Mouse (Mus musculus): ENCODE results near the gene Oscar.

The Oscar gene

DNA sequence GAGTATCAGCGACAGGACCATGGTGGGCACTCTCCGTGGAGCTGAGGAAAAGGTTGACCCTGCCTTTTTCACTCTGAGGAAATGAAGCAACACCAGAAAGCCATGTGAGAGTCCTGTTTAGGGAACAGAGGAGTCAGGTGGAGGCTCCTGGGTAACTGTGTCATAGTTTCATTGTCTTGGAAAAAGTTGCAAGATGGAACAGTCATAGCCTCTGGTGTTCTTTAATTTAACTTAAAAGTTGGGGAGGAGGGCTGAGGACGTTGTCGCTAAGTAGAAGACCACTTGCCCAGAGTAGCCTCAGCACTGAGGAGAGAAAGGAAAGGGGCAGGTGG, at the start of gene Oscar:
Gene Oscar (minus strand): TSS at position 101 of the 332 bp plus-strand sequence.
- DNase-seq (ENCODE audit: low spot score), result no peak

DNA sequence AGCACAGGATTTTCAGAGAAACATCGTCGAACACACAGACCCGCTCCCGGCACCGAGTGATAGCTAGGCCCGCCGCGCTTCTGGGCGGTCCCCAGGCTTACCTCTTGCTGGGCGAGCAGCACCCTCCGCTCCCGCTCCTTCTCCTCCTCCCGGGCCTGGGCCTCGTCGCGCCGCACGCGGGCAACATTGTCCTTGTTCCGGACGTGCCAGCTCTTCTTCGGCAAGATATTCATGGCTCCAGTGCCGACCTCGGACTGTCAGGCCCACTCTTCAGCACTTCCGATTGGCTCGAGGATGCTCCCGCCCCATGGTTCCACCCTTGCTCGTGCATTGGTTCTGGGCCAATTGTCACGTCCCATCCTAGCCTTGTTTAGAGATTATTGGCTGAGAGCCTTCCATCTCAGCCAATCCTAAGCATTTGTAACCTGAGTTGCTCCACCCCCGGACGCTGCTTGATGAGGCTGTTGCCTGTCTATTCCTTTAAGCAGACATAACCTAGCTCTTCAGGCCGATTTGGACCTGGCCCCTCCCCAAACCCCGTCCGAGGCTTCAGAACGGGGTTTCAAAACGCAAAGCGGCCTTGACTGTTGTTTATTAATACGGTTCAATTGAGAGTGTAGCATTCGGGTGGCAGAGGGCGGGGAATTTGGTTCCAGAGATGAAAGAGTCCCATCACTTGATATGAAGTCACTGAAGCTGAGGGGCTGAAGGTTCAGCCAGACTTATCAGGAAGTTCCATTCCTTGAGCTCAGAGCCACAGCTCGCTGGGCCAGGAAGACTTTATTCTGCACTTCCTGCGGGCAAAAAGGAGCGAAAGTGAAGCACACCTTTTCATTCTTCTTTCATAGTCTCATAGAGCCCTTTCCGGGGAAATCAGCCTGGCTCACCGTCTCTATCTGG, 49.5 kb upstream of the Oscar start, which contains the start of gene Leng1:
Gene Leng1 (minus strand): TSS at position 626 of the 900 bp plus-strand sequence.
- peak; percentile 97 for DNase-seq (ENCODE audit: low spot score)

- DNase-seq (ENCODE audit: low spot score), result no peak
Measured at GRCm38 (mm10) chr7:3664524-3665214, 48.7 kb upstream of the Oscar start.

- no peak for DNase-seq (ENCODE audit: low spot score)
Measured at GRCm38 (mm10) chr7:3658578-3658977, 42.6 kb upstream of the Oscar start.

GRCm38 (mm10) chr7:3656966-3657365, 41.0 kb upstream of the Oscar start:
- no peak for DNase-seq (ENCODE audit: low spot score)

- no peak for DNase-seq (ENCODE audit: low spot score)
Measured at GRCm38 (mm10) chr7:3646641-3647040, 30.7 kb upstream of the Oscar start.

DNA sequence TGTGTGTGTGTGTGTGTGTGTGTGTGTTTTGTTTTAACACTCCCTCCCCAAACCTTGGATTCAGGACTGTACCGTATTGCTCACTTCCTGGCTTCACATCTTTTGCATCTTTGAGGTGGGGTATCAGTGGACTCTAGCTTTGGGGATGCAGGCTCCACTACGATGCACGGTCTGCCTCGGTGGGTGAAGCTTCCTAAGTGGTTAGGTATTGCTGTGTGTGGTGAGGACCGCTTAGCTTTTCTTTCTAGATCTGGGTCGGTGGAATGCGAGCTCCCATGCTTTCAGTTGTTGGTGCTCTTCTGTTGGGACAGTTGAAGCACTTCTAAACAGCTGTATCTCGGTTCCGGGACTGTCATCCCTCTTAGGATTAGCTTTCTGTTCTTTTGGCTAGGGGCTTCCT, 30.2 kb upstream of the Oscar start:
- no peak for DNase-seq (ENCODE audit: low spot score)

- DNase-seq (ENCODE audit: low spot score), result peak; percentile 35
Measured at GRCm38 (mm10) chr7:3645488-3646025, 29.6 kb upstream of the Oscar start.

DNA sequence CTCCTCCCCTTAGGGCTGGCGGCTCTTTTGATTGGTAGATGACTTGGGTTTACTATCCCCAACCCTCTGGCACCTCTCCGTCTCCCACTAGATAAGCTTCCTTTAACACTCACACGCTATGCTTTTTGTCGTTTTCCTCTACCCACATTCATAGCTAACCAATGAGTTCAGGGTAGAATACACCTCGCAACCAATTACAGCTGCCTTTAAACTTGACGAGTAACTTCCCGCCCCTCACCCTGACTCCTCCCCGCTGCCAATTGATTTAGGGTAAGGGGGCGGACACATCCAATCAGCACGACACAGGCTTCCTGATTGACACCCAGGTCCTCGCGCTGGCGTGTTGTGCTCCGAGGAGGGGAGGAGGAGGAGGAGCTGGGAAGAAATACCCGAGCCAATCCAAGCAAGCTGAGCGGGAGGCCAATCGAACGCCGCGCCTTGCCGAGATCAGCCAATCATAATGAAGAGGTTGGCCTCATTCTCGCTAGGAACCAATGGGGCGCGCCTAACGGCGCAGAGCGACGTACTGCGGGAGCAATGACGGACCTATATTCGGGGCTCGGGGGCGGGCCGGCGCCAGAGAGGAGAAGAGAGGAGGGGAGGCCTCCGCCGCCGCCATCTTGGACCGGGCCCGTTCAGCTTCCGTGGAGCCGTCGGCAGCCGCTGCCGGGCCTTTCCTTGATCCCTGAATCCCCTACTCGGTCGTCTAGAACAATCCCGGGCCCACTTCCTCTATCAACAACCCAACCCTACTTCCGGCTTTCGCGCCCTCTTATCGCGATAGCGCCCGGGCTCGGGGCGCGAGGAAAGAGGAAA, 28.9 kb upstream of the Oscar start, which contains the start of gene Cnot3:
Gene Cnot3 (plus strand): TSS at position 597 of the 816 bp plus-strand sequence.
- DNase-seq (ENCODE audit: low spot score), result peak; percentile 100

DNA sequence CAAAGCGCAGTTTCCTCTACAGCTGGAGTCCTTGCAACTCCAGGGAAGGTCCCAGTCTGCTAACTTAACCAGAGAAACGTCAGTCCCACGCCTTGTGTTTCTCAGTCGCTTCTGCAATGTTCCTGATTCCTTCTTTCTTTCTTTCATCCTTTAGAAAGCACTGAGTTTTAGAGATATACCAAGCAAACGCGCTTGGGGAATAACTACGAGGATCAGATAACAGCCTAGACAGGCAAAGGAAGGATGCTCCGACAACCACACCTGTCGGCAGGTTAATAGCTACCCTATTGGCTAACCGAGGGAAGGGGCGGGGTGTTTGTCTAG, 28.4 kb upstream of the Oscar start:
- no peak for DNase-seq (ENCODE audit: low spot score)

- no peak for DNase-seq (ENCODE audit: low spot score)
Measured at GRCm38 (mm10) chr7:3643843-3644242, 27.9 kb upstream of the Oscar start.

DNA sequence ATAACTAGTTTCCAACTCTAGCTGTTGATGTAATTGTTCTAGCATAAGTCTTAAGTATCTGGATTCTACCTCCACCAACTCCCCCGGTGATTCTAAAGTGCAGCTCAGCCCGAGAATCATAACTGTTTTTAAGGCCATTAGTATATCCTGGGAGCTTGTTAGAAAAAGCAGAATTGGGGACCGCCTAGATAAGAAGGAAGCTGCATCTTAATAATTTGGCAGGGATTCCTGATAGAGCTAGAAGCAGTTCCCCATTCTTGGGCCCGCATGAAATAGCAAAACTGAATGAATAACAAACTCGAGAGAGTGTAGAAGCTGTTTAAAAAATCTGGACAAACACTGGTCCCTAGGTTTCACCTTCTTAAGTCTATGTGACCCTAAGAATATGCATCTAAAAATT, 27.5 kb upstream of the Oscar start:
- no peak for DNase-seq (ENCODE audit: low spot score)

- DNase-seq (ENCODE audit: low spot score), result no peak
Measured at GRCm38 (mm10) chr7:3630478-3630815, 14.5 kb upstream of the Oscar start.

GRCm38 (mm10) chr7:3629543-3630477, 13.9 kb upstream of the Oscar start, which contains the start of the genes Tfpt and Prpf31:
Gene Tfpt (minus strand): TSS chr7:3629929.
Gene Prpf31 (plus strand): TSS chr7:3629985.
- peak; percentile 94 for DNase-seq (ENCODE audit: low spot score)

- DNase-seq (ENCODE audit: low spot score), result no peak
Measured at GRCm38 (mm10) chr7:3629030-3629429, 13.1 kb upstream of the Oscar start.

GRCm38 (mm10) chr7:3617242-3617995, 1.5 kb upstream of the Oscar start, which contains the start of gene Ndufa3:
Gene Ndufa3 (plus strand): TSS chr7:3617373.
- peak; percentile 88 for DNase-seq (ENCODE audit: low spot score)

DNA sequence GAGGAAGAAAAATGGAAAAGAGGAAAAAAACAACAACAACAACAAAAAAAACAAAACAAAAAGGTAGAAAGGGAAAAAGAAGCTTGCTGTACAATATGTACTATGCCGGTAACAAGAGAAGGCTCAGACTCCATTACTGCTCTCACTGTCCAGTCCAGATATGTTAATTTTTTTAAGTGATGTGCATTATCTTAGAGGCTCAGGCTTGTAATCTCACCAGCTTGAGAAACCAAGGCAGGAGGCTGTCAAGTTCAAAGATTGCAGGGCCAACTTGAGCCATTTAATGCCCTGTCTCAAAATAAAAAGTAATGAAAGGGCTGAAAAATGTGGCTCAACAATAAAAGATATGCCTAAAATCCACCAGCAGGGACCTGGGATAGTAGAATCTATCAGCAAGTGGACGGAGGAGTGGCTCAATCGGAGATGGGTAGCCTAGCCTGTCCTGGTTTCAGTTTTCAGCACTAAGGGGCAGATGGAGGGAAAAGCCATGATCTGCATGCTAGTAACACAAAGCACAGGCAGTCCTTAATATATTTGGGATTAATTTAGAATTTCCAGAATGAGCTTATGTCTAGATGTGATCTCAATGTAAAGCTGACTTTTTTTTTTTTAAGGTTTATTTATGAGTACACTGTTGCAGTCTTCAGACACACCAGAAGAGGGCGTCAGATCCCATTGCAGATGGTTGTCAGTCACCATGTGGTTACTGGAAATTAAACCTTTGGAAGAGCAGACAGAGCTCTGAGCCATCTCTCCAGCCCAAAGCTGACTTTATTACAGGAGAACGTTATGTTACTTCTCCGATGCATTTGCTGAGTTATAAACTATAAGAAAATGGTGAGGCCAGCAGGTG, 658 bp upstream of the Oscar start:
- no peak for DNase-seq (ENCODE audit: low spot score)

DNA sequence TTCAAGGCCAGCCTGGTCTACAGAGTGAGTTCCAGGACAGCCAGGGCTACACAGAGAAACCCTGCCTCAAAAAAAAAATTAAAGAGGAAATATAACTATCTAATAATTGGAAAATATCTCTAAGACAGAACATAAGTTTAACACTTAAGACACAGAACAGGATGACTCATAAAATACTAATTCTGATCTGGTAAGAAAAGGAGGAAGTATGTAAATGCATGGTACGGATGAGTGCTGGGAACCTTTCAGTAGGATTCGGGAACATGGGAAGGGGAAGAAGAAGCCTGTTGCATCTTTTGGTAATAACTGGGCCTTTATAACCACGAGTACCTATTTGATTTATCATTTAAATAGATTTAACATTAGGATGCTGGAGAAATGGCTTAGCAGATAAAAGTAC, 1.9 kb downstream of the Oscar start:
- no peak for DNase-seq (ENCODE audit: low spot score)

DNA sequence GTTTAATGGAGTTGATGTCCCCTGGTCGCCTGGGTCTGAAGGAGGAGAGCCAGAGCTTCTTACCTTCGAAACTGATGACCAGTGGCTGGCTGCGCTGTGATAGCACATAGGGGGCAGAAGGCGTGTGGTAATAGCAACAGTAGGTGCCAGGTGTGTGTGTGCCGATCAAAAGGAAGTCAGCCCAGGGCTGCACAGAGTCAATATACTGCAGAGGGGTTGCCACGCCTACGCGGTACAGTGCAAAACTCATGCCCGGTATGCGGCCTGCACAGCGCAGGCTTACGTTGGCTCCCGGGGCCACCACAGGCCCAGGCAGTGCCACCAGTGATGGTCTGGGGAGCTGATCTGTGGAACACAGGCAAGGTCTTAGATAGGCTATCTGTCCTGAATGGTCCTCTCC, 5.0 kb downstream of the Oscar start:
- DNase-seq (ENCODE audit: low spot score), result no peak
